Mouse (Mus musculus) spleen, postnatal 10 days (tissue): ENCODE results near the gene Ptpdc1.

Experiments used
- DNase-seq, 2 experiments: peaks; one replicate each; pipeline ENCODE4 v3.0.0; 2021 to 2022; ENCODE audit warnings: low spot score in 2 of 2

Ptpdc1 gene

GRCm38 (mm10) chr13:48625433-48626184 is at the start of gene Ptpdc1:
Ptpdc1 (minus strand) TSS chr13:48625664.
- peak; percentile 95 to 96 for DNase-seq

- no peak for DNase-seq
These were observed 49.1 kb upstream of the Ptpdc1 start for GRCm38 (mm10) chr13:48674609-48675008.

- no peak for DNase-seq
These were observed 46.9 kb upstream of the Ptpdc1 start for GRCm38 (mm10) chr13:48672312-48672840.

GRCm38 (mm10) chr13:48668976-48669534 is 43.6 kb upstream of the Ptpdc1 start:
- no peak for DNase-seq

- no peak for DNase-seq
These were observed 42.9 kb upstream of the Ptpdc1 start for GRCm38 (mm10) chr13:48668091-48668975.

- DNase-seq: no peak
These were observed 42.0 kb upstream of the Ptpdc1 start for GRCm38 (mm10) chr13:48667461-48667860.

- DNase-seq: no peak
These were observed 40.5 kb upstream of the Ptpdc1 start for GRCm38 (mm10) chr13:48665656-48666597.

GRCm38 (mm10) chr13:48664916-48665655 is 39.6 kb upstream of the Ptpdc1 start:
- DNase-seq: no peak

GRCm38 (mm10) chr13:48663988-48664339 is 38.5 kb upstream of the Ptpdc1 start:
- no peak for DNase-seq

GRCm38 (mm10) chr13:48663211-48663987 is 37.9 kb upstream of the Ptpdc1 start:
- no peak for DNase-seq

GRCm38 (mm10) chr13:48662431-48663143 is 37.1 kb upstream of the Ptpdc1 start, which contains the start of gene Barx1:
Barx1 (plus strand) TSS chr13:48662998.
- DNase-seq: no peak

- no peak for DNase-seq
These were observed 36.1 kb upstream of the Ptpdc1 start for GRCm38 (mm10) chr13:48661561-48661960.

GRCm38 (mm10) chr13:48660741-48661140 is 35.3 kb upstream of the Ptpdc1 start:
- DNase-seq: no peak

GRCm38 (mm10) chr13:48660221-48660734 is 34.8 kb upstream of the Ptpdc1 start:
- DNase-seq: no peak

GRCm38 (mm10) chr13:48659254-48660220 is 34.1 kb upstream of the Ptpdc1 start:
- no peak for DNase-seq

GRCm38 (mm10) chr13:48658588-48659253 is 33.3 kb upstream of the Ptpdc1 start:
- no peak for DNase-seq

GRCm38 (mm10) chr13:48657791-48658190 is 32.3 kb upstream of the Ptpdc1 start:
- no peak for DNase-seq
